Mouse (Mus musculus) small intestine, adult 2 months (tissue): ENCODE results near the gene Zbtb34. TPM values are rescaled to one million over a fixed set of nuclear protein-coding genes. Genes with fewer than 3 reads are reported as not detected.

Experiments used
- H3K27ac ChIP-seq: fragments of 200-500 bp; 2 replicates; pipeline ENCODE4 v1.5.1; 2012; ENCODE audit warnings: low read depth, low read length, control low read depth, inconsistent platforms; ENCODE audit not compliant: insufficient read depth
- H3K27me3 ChIP-seq: fragments of 200-500 bp; 2 replicates; pipeline ENCODE4 v1.6.1; 2012; ENCODE audit warnings: mild to moderate bottlenecking, moderate library complexity, low read length, inconsistent platforms; ENCODE audit not compliant: control insufficient read depth, insufficient read depth
- H3K36me3 ChIP-seq: fragments of 200-500 bp; 2 replicates; pipeline ENCODE4 v1.6.1; 2012; ENCODE audit warnings: mild to moderate bottlenecking, low read length, control low read depth, inconsistent platforms; ENCODE audit not compliant: control insufficient read depth, insufficient read depth
- H3K4me1 ChIP-seq: fragments of 200-500 bp; 2 replicates; pipeline ENCODE4 v1.6.1; 2012; ENCODE audit warnings: low read length, inconsistent platforms, mixed read lengths; ENCODE audit not compliant: control insufficient read depth, insufficient read depth, insufficient read length
- H3K4me3 ChIP-seq: fragments of 200-500 bp; 2 replicates; pipeline ENCODE4 v1.5.1; 2012; ENCODE audit warnings: low read depth, mild to moderate bottlenecking, control low read depth, inconsistent platforms, low read length, moderate library complexity
- CTCF ChIP-seq: fragments of 200-500 bp; IDR thresholded peaks from 2 replicates; pipeline ENCODE4 v1.5.1; 2012; ENCODE audit warnings: low read depth, mild to moderate bottlenecking, control low read depth, inconsistent platforms, low read length, moderate library complexity, mixed read lengths; ENCODE audit not compliant: insufficient replicate concordance, insufficient read length; ENCODE audit errors: extremely low read depth
- POLR2A ChIP-seq: fragments of 200-500 bp; IDR thresholded peaks from 2 replicates; pipeline ENCODE4 v1.6.1; 2012; ENCODE audit warnings: low read depth, mild to moderate bottlenecking, control low read depth, inconsistent platforms, low read length, moderate library complexity
- WGBS: fragments of 180-500 bp; shearing (Covaris S2); methylation state at CpG from one replicate; pipeline ENCODE4 v1.1.7; 2018; 5-methylcytosine and 5-hydroxymethylcytosine counted together
- polyA plus RNA-seq: library from polyadenylated mRNA; depleted of rRNA; stranded (reverse); fragments of >200 nt; gene quantifications from 2 replicates; pipeline ENCODE4 v1.2.3, GENCODE M21; 2012

Zbtb34 gene
- polyA plus RNA-seq, 1 experiment, result 4.2 TPM

GRCm38 (mm10) chr2:33438377-33438776 lies 7.3 kb upstream of the Zbtb34 start:
- Histone ChIP-seq H3K27me3 (no peaks in the 10 kb centered on the region), H3K36me3 (no peaks in the 10 kb centered on the region), H3K4me1 (peaks cover 2% of the 10 kb centered on the region; the same call in 1 of the 2 replicates), H3K4me3 (no peak overlapping the region), H3K27ac (no peak overlapping the region)
- no peak for TF ChIP-seq POLR2A
- TF ChIP-seq CTCF, result no peak
- 56% methylated on average over 2 of the region's 2 CpGs for WGBS

GRCm38 (mm10) chr2:33437184-33437583 lies 6.1 kb upstream of the Zbtb34 start:
- no peak overlapping the region for H3K4me3 ChIP-seq
- no peaks in the 10 kb centered on the region for H3K36me3 ChIP-seq
- H3K27ac ChIP-seq, result no peak overlapping the region
- no peaks in the 10 kb centered on the region for H3K27me3 ChIP-seq
- WGBS, result 79% methylated on average over 11 of the region's 11 CpGs
- peaks cover 2% of the 10 kb centered on the region; the same call in 1 of the 2 replicates for H3K4me1 ChIP-seq
- TF ChIP-seq POLR2A (no peak), CTCF (no peak)

- Histone ChIP-seq H3K27me3 (no peaks in the 10 kb centered on the region), H3K36me3 (no peaks in the 10 kb centered on the region), H3K4me1 (peaks cover 2% of the 10 kb centered on the region; the same call in 1 of the 2 replicates), H3K27ac (no peak overlapping the region), H3K4me3 (no peak overlapping the region)
- TF ChIP-seq CTCF, result no peak
- TF ChIP-seq POLR2A, result no peak
- WGBS, result 7% methylated on average over 16 of the region's 16 CpGs
These were observed 5.0 kb upstream of the Zbtb34 start for GRCm38 (mm10) chr2:33436035-33436580.

- H3K4me1 ChIP-seq, result peaks cover 4% of the 10 kb centered on the region
- TF ChIP-seq CTCF (no peak), POLR2A (no peak)
- no peak overlapping the region for H3K27ac ChIP-seq
- H3K36me3 ChIP-seq, result no peaks in the 10 kb centered on the region
- H3K27me3 ChIP-seq, result no peaks in the 10 kb centered on the region
- no peak overlapping the region for H3K4me3 ChIP-seq
- 55% methylated on average over 8 of the region's 8 CpGs for WGBS
These were observed 4.0 kb upstream of the Zbtb34 start for GRCm38 (mm10) chr2:33435036-33435650.

- no peaks in the 10 kb centered on the region for H3K36me3 ChIP-seq
- WGBS, result 52% methylated on average over 5 of the region's 5 CpGs
- no peak overlapping the region for H3K27ac ChIP-seq
- no peak overlapping the region for H3K4me3 ChIP-seq
- H3K27me3 ChIP-seq, result no peaks in the 10 kb centered on the region
- peaks cover 4% of the 10 kb centered on the region for H3K4me1 ChIP-seq
- no peak for TF ChIP-seq POLR2A
- TF ChIP-seq CTCF, result peak; percentile 35; the same call in 1 of the 2 replicates
These were observed 1.8 kb upstream of the Zbtb34 start for GRCm38 (mm10) chr2:33432877-33433276.

GRCm38 (mm10) chr2:33430081-33430770 lies 898 bp downstream of the Zbtb34 start:
- TF ChIP-seq POLR2A, result no peak
- no peak for TF ChIP-seq CTCF
- no peaks in the 10 kb centered on the region for H3K27me3 ChIP-seq
- 0 out of 2 replicates have a peak overlapping the region, but pooled peaks have one; percentile 32 for H3K27ac ChIP-seq
- H3K4me3 ChIP-seq, result peak overlapping the region; percentile 98
- H3K36me3 ChIP-seq, result no peaks in the 10 kb centered on the region
- WGBS, result 4% methylated on average over 13 of the region's 13 CpGs
- peaks cover 2% of the 10 kb centered on the region for H3K4me1 ChIP-seq

GRCm38 (mm10) chr2:33429339-33429738 lies 1.8 kb downstream of the Zbtb34 start:
- Histone ChIP-seq H3K27ac (peak overlapping the region; percentile 15; the same call in 1 of the 2 replicates), H3K27me3 (no peaks in the 10 kb centered on the region), H3K4me1 (peaks cover 2% of the 10 kb centered on the region), H3K4me3 (peak overlapping the region; percentile 13; the same call in 1 of the 2 replicates), H3K36me3 (no peaks in the 10 kb centered on the region)
- TF ChIP-seq POLR2A (no peak), CTCF (no peak)
- 40% methylated on average over 6 of the region's 6 CpGs for whole genome bisulfite sequencing
